Mouse (Mus musculus) E14TG2a.4 (cell line): ENCODE results near the gene Gm20388.

Experiments
- H3K27me3 ChIP-seq: 2 replicates; pipeline ENCODE4 v1.6.1; 2014; ENCODE audit warnings: low read length, control low read depth; ENCODE audit not compliant: insufficient read depth
- H3K36me3 ChIP-seq: 2 replicates; pipeline ENCODE4 v1.6.1; 2014; ENCODE audit warnings: low read length, control low read depth; ENCODE audit not compliant: insufficient read depth
- H3K4me1 ChIP-seq: replicated peaks from 2 replicates; pipeline ENCODE4 v1.6.1; 2014; ENCODE audit warnings: low read depth, low read length, control low read depth
- H3K4me3 ChIP-seq: replicated peaks from 2 replicates; pipeline ENCODE4 v1.5.1; 2014; ENCODE audit warnings: mild to moderate bottlenecking, low read length
- H3K9me3 ChIP-seq: 2 replicates; pipeline ENCODE4 v1.6.1; 2014; ENCODE audit warnings: low read length, control low read depth
- CTCF ChIP-seq: conservative IDR thresholded peaks from 2 replicates; pipeline ENCODE4 v1.5.1; 2014; ENCODE audit warnings: low read length
- NANOG ChIP-seq: IDR thresholded peaks from 2 replicates; pipeline ENCODE4 v1.6.1; 2014; ENCODE audit warnings: borderline replicate concordance, low read length, mixed read lengths
- POU5F1 ChIP-seq: IDR thresholded peaks from 2 replicates; pipeline ENCODE4 v1.6.1; 2014; ENCODE audit warnings: low read length, borderline replicate concordance

Gm20388 gene

DNA sequence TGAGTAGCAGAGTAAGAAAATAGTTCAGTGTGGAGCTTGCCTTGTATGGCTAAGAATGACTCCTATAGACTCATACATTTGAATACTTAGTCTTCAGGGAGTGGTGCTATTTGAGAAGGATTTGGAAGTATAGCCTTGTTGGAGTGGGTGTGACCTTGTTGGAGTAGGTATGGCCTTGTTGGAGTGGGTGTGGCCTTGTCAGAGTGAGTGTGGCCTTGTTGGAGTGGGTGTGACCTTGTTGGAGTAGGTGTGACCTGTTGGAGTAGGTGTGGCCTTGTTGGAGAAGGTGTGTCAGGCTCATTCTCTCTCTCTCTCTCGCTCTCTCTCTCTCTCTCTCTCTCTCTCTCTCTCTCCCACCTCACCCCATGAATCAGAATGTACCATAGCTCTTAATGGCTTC, 1338.8 kb downstream of the Gm20388 start:
- TF ChIP-seq CTCF (no peak), POU5F1 (no peak), NANOG (no peak)
- Histone ChIP-seq H3K27me3 (peaks cover 16% of the 10 kb centered on the region), H3K4me1 (peaks cover 8% of the 10 kb centered on the region), H3K9me3 (no peaks in the 10 kb centered on the region), H3K36me3 (no peaks in the 10 kb centered on the region), H3K4me3 (no peak overlapping the region)

DNA sequence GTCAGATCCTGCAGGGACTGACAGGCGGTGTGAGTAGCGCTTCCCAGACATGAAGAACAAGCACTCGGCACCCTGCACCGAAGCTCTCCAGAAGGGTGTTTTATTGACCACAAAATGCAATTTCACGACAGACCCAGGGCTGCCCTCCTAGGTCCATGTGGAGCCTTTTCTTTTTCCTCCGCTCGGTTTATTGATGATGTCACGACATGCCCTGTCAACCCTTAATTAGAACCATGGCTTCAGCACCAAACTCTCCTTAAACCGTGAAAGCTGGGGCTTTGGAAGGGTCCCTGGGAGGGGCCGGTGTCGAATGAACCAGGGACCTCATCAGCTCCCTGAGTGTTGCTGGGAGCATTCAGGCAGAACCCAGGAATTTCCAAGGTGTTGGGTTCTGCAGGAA, 1340.4 kb downstream of the Gm20388 start:
- TF ChIP-seq NANOG, result no peak
- no peak for TF ChIP-seq CTCF
- no peak for TF ChIP-seq POU5F1

GRCm38 (mm10) chr8:121255727-121256265, 1345.2 kb downstream of the Gm20388 start:
- H3K4me3 ChIP-seq, result no peak overlapping the region
- no peaks in the 10 kb centered on the region for H3K36me3 ChIP-seq
- TF ChIP-seq CTCF (no peak), NANOG (no peak), POU5F1 (no peak)
- no peaks in the 10 kb centered on the region for H3K9me3 ChIP-seq
- peaks cover 39% of the 10 kb centered on the region for H3K27me3 ChIP-seq
- H3K4me1 ChIP-seq, result peaks cover 11% of the 10 kb centered on the region

More for the DNA sequence above, 1340.4 kb downstream of the Gm20388 start:
- H3K27me3 ChIP-seq, result peaks cover 16% of the 10 kb centered on the region
- no peaks in the 10 kb centered on the region for H3K9me3 ChIP-seq
- no peak overlapping the region for H3K4me3 ChIP-seq
- no peaks in the 10 kb centered on the region for H3K36me3 ChIP-seq
- peaks cover 16% of the 10 kb centered on the region for H3K4me1 ChIP-seq

DNA sequence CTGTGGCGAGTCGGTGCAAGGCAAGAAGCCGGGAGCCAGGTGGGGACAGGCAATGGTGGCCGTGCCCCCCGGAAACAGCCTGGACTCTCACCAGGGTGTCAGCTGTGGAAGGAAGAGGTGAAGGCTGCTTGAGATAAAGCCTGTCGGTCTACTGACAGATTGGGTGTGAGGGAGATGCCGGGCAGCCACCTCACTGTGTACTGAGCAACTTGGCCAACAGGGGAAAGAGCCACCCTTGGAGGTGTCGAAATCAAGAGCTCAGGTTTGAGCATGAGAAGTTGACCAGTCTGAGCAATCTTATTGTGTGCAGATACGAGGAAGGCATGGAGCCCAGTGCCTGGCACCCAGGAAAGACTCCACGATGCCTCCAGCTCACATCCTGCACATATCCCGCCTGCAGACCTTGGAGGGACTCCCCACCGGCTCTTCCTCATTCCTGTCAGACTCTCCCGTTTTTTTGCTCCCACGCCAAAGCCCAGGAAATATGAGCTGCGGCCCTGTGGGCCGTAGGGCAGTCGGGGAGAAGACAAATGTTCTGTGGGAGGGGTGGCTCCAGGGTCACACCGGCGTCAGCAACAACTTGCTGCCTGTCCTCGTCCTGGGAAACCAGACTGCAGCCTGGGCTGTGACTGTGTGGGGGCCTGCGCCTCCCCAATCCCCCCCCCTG, 1347.6 kb downstream of the Gm20388 start:
- Histone ChIP-seq H3K36me3 (no peaks in the 10 kb centered on the region), H3K4me1 (peaks cover 19% of the 10 kb centered on the region), H3K27me3 (peaks cover 36% of the 10 kb centered on the region), H3K9me3 (no peaks in the 10 kb centered on the region), H3K4me3 (no peak overlapping the region)
- TF ChIP-seq POU5F1 (no peak), CTCF (no peak), NANOG (no peak)

DNA sequence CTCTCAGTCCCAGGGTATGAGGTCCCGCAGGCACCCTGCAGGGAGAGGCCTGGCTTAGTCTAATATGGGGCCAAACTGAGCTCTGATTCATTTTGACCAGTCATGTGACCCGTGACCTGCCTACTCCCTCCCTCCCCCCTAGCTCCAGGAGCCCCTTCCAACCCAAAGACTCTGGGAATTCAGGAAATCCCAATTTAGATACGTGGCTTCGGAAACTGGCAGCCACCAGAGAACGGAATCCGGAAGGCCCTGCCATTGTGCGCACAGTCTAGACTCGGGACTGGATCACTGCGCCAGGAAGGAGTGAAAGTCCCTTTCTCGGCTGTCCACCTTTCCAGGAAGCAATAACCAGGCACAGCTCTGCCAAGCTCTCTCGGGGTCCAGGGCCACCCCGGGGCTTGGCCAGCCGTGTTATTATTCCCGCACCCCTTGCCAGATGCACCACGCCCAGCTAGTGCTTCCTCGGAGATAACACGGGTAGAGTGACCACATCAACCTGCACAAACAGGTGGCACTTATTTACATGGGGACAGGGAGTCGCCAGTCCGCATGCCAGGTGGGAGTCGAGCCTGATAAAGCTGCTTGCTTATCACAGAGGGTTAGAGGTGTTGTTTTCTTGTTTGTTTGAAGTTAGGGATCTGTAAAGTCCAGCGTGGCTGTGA, 1352.2 kb downstream of the Gm20388 start:
- no peaks in the 10 kb centered on the region for H3K36me3 ChIP-seq
- no peak for TF ChIP-seq NANOG
- H3K9me3 ChIP-seq, result no peaks in the 10 kb centered on the region
- peaks cover 20% of the 10 kb centered on the region; the same call in 1 of the 2 replicates for H3K4me1 ChIP-seq
- H3K27me3 ChIP-seq, result peaks cover 33% of the 10 kb centered on the region
- H3K4me3 ChIP-seq, result 0 out of 2 replicates have a peak overlapping the region, but pooled peaks have one; percentile 7

- no peaks in the 10 kb centered on the region for H3K36me3 ChIP-seq
- H3K27me3 ChIP-seq, result peaks cover 28% of the 10 kb centered on the region
- H3K4me3 ChIP-seq, result 0 out of 2 replicates have a peak overlapping the region, but pooled peaks have one; percentile 7
- peaks cover 21% of the 10 kb centered on the region; the same call in 1 of the 2 replicates for H3K4me1 ChIP-seq
- H3K9me3 ChIP-seq, result no peaks in the 10 kb centered on the region
- TF ChIP-seq NANOG (no peak), CTCF (no peak), POU5F1 (no peak)
Measured at GRCm38 (mm10) chr8:121263390-121263775, 1352.7 kb downstream of the Gm20388 start.

GRCm38 (mm10) chr8:121264260-121264659, 1353.6 kb downstream of the Gm20388 start:
- Histone ChIP-seq H3K4me3 (no peak overlapping the region), H3K27me3 (peaks cover 19% of the 10 kb centered on the region), H3K4me1 (peaks cover 24% of the 10 kb centered on the region; the same call in 1 of the 2 replicates), H3K36me3 (no peaks in the 10 kb centered on the region), H3K9me3 (no peaks in the 10 kb centered on the region)
- TF ChIP-seq CTCF, result no peak
- TF ChIP-seq NANOG, result no peak

- H3K4me3 ChIP-seq, result no peak overlapping the region
- H3K27me3 ChIP-seq, result peaks cover 31% of the 10 kb centered on the region
- no peaks in the 10 kb centered on the region for H3K36me3 ChIP-seq
- no peak for TF ChIP-seq NANOG
- no peak for TF ChIP-seq CTCF
- no peak for TF ChIP-seq POU5F1
- H3K9me3 ChIP-seq, result no peaks in the 10 kb centered on the region
- peaks cover 28% of the 10 kb centered on the region for H3K4me1 ChIP-seq
Measured at GRCm38 (mm10) chr8:121271542-121271941, 1360.9 kb downstream of the Gm20388 start.

- Histone ChIP-seq H3K9me3 (no peaks in the 10 kb centered on the region), H3K36me3 (no peaks in the 10 kb centered on the region), H3K4me3 (peak overlapping the region; percentile 66), H3K27me3 (peaks cover 42% of the 10 kb centered on the region), H3K4me1 (peaks cover 28% of the 10 kb centered on the region)
- no peak for TF ChIP-seq CTCF
- TF ChIP-seq NANOG, result no peak
- no peak for TF ChIP-seq POU5F1
Measured at GRCm38 (mm10) chr8:121273195-121273594, 1362.6 kb downstream of the Gm20388 start.
